Mouse (Mus musculus): Measurements from ENCODE around the gene Olfr826.
"Not testable (repeated sequence)": the region's sequence is repeated elsewhere in the genome, so short reads cannot be mapped to it uniquely, and the experiment has no call there.

Gene Olfr826

GRCm38 (mm10) chr10:130184086-130184485 lies at the start of gene Olfr826:
Olfr826 (minus strand) TSS chr10:130184186.
- no peak for DNase-seq (ENCODE audit: low spot score in 2 of 2)

- no peak for DNase-seq (ENCODE audit: low spot score in 2 of 2)
Observed at GRCm38 (mm10) chr10:130232117-130232516, 48.1 kb upstream of the Olfr826 start.

- no peak for DNase-seq (ENCODE audit: low spot score in 2 of 2)
Observed at GRCm38 (mm10) chr10:130229584-130229983, 45.6 kb upstream of the Olfr826 start.

GRCm38 (mm10) chr10:130228246-130228645 lies 44.3 kb upstream of the Olfr826 start:
- DNase-seq (ENCODE audit: low spot score in 2 of 2), result peak in 1 of 2 experiments; percentile 4

GRCm38 (mm10) chr10:130225034-130225433 lies 41.0 kb upstream of the Olfr826 start:
- DNase-seq (ENCODE audit: low spot score in 2 of 2), result no peak

- DNase-seq (ENCODE audit: low spot score in 2 of 2), result no peak
Observed at GRCm38 (mm10) chr10:130214303-130214702, 30.3 kb upstream of the Olfr826 start, which contains the start of gene Olfr827. Olfr827 (minus strand) TSS chr10:130214403.

- DNase-seq (ENCODE audit: low spot score in 2 of 2), result no peak
Observed at GRCm38 (mm10) chr10:130166666-130167065, 17.3 kb downstream of the Olfr826 start, which contains the start of gene Olfr825. Olfr825 (minus strand) TSS chr10:130166766.

- no peak for DNase-seq (ENCODE audit: low spot score in 2 of 2)
Observed at GRCm38 (mm10) chr10:130165196-130165595, 18.8 kb downstream of the Olfr826 start.

- DNase-seq (ENCODE audit: low spot score in 2 of 2), result no peak
Observed at GRCm38 (mm10) chr10:130144121-130144520, 39.9 kb downstream of the Olfr826 start.

GRCm38 (mm10) chr10:130142481-130142880 lies 41.5 kb downstream of the Olfr826 start:
- DNase-seq (ENCODE audit: low spot score in 2 of 2), result not testable (repeated sequence)

- no peak for DNase-seq (ENCODE audit: low spot score in 2 of 2)
Observed at GRCm38 (mm10) chr10:130134811-130135210, 49.2 kb downstream of the Olfr826 start.

GRCm38 (mm10) chr10:130129900-130130299 lies 54.1 kb downstream of the Olfr826 start, which contains the start of gene Olfr824:
Olfr824 (minus strand) TSS chr10:130130000.
- not testable (repeated sequence) for DNase-seq (ENCODE audit: low spot score in 2 of 2)

All from urinary bladder, adult 18-20 months (tissue).